Mouse (Mus musculus) stomach, postnatal 0 days (tissue): ENCODE results near the gene Mipol1. TPM values are rescaled to one million over a fixed set of nuclear protein-coding genes. Genes with fewer than 3 reads are reported as not detected.

Experiments
- ATAC-seq: fragments of 200-750 bp; cut with Nextera tagmentation; 2 replicates; pipeline ENCODE4 v1.8.0; 2017; ENCODE audit not compliant: low FRiP score, low TSS enrichment
- DNase-seq: peaks from one replicate; pipeline ENCODE4 v3.0.0-alpha.2; 2016; ENCODE audit warnings: low spot score
- H3K27ac ChIP-seq: fragments of 300-500 bp; sonication (generic); replicated peaks from 2 replicates; pipeline ENCODE4 v1.5.1; 2014; ENCODE audit warnings: mild to moderate bottlenecking, control low read depth
- H3K27me3 ChIP-seq: fragments of 300-500 bp; sonication (generic); 2 replicates; pipeline ENCODE4 v1.6.1; 2014; ENCODE audit warnings: low read length; ENCODE audit not compliant: control insufficient read depth, insufficient read depth
- H3K36me3 ChIP-seq: fragments of 300-500 bp; sonication (generic); 2 replicates; pipeline ENCODE4 v1.6.1; 2014; ENCODE audit warnings: low read length, mixed read lengths; ENCODE audit not compliant: control insufficient read depth, insufficient read depth
- H3K4me1 ChIP-seq: fragments of 300-500 bp; sonication (generic); replicated peaks from 2 replicates; pipeline ENCODE4 v1.6.1; 2014; ENCODE audit warnings: antibody characterized with exemption; ENCODE audit not compliant: control insufficient read depth, insufficient read depth
- H3K4me2 ChIP-seq: fragments of 300-500 bp; sonication (generic); replicated peaks from 2 replicates; pipeline ENCODE4 v1.6.1; 2014; ENCODE audit warnings: low read depth, mild to moderate bottlenecking, control low read depth, moderate library complexity
- H3K4me3 ChIP-seq: fragments of 300-500 bp; sonication (generic); 2 replicates; pipeline ENCODE4 v1.5.1; 2014; ENCODE audit warnings: low read depth, low read length, control low read depth
- H3K9ac ChIP-seq: fragments of 300-500 bp; sonication (generic); 2 replicates; pipeline ENCODE4 v1.6.1; 2014; ENCODE audit warnings: mild to moderate bottlenecking, low read length, control low read depth, mixed read lengths
- H3K9me3 ChIP-seq: fragments of 300-500 bp; sonication (generic); 2 replicates; pipeline ENCODE4 v1.6.1; 2016; ENCODE audit warnings: low read length; ENCODE audit not compliant: control insufficient read depth
- CTCF ChIP-seq: IDR thresholded peaks from 2 replicates; pipeline ENCODE4 v1.5.1; 2016; ENCODE audit warnings: antibody characterized with exemption, low read depth, mild to moderate bottlenecking, moderate library complexity
- EP300 ChIP-seq: optimal IDR thresholded peaks from 2 replicates; pipeline ENCODE3; 2016; ENCODE audit warnings: antibody characterized with exemption
- WGBS: fragments of 180-500 bp; shearing (Covaris S2); extraction: QIAGEN DNeasy Blood & Tissue Kit; methylation state at CpG from one replicate; pipeline ENCODE4 v1.1.7; 2014; 5-methylcytosine and 5-hydroxymethylcytosine counted together
- polyA plus RNA-seq: library from polyadenylated mRNA; unstranded; fragments of >200 nt; fragmentation: Nextera tagmentation; extraction: Ambion mirVana; gene quantifications from 2 replicates; pipeline ENCODE4 v1.2.1, GENCODE M21; 2015

The Mipol1 gene
- polyA plus RNA-seq, 1 experiment from 2014 or later, result 5.9 TPM

- Histone ChIP-seq H3K27ac (peak overlapping the region; percentile 92), H3K4me2 (peak overlapping the region; percentile 47), H3K4me3 (peak overlapping the region; percentile 10; the same call in 1 of the 2 replicates), H3K36me3 (no peaks in the 10 kb centered on the region), H3K4me1 (no peaks in the 10 kb centered on the region), H3K9ac (peak overlapping the region; percentile 35; the same call in 1 of the 2 replicates), H3K9me3 (no peaks in the 10 kb centered on the region), H3K27me3 (0 out of 2 replicates have a peak, but pooled peaks cover 2% of the 10 kb centered on the region)
- WGBS, result 6% methylated on average over 4 of the region's 6 CpGs
- ATAC-seq (no peak; the same call in 1 of the 2 replicates), DNase-seq (no peak)
- TF ChIP-seq CTCF (no peak), EP300 (no peak)
Observed at GRCm38 (mm10) chr12:57534517-57534878, 304.3 kb downstream of the Mipol1 start.

GRCm38 (mm10) chr12:57534879-57535611, 304.8 kb downstream of the Mipol1 start:
- Histone ChIP-seq H3K9ac (peak overlapping the region; percentile 55), H3K4me1 (no peaks in the 10 kb centered on the region), H3K36me3 (no peaks in the 10 kb centered on the region), H3K4me2 (peak overlapping the region; percentile 47), H3K27ac (peak overlapping the region; percentile 92), H3K4me3 (peak overlapping the region; percentile 10; the same call in 1 of the 2 replicates), H3K9me3 (no peaks in the 10 kb centered on the region), H3K27me3 (0 out of 2 replicates have a peak, but pooled peaks cover 2% of the 10 kb centered on the region)
- ATAC-seq (peak; percentile 80), DNase-seq (peak; percentile 88)
- 2% methylated on average over 39 of the region's 39 CpGs for WGBS
- TF ChIP-seq EP300 (no peak), CTCF (no peak)

GRCm38 (mm10) chr12:57536056-57536908, 306.1 kb downstream of the Mipol1 start:
- WGBS, result 3% methylated on average over 25 of the region's 25 CpGs
- peak; percentile 85 for ATAC-seq
- TF ChIP-seq CTCF (no peak), EP300 (no peak)
- Histone ChIP-seq H3K4me3 (peak overlapping the region; percentile 13), H3K27me3 (0 out of 2 replicates have a peak, but pooled peaks cover 2% of the 10 kb centered on the region), H3K4me2 (peak overlapping the region; percentile 47), H3K4me1 (no peaks in the 10 kb centered on the region), H3K36me3 (no peaks in the 10 kb centered on the region), H3K9ac (peak overlapping the region; percentile 50), H3K27ac (peak overlapping the region; percentile 92), H3K9me3 (no peaks in the 10 kb centered on the region)
- peak; percentile 88 for DNase-seq

GRCm38 (mm10) chr12:57536909-57537670, 306.9 kb downstream of the Mipol1 start:
- Histone ChIP-seq H3K9me3 (no peaks in the 10 kb centered on the region), H3K9ac (peak overlapping the region; percentile 50), H3K36me3 (no peaks in the 10 kb centered on the region), H3K27ac (peak overlapping the region; percentile 92), H3K27me3 (peaks cover 3% of the 10 kb centered on the region; the same call in 1 of the 2 replicates), H3K4me3 (no peak overlapping the region), H3K4me2 (peak overlapping the region; percentile 47), H3K4me1 (no peaks in the 10 kb centered on the region)
- ATAC-seq (no peak), DNase-seq (peak; percentile 64)
- 2% methylated on average over 11 of the region's 11 CpGs for WGBS
- TF ChIP-seq CTCF, result no peak
- no peak for TF ChIP-seq EP300

- Histone ChIP-seq H3K36me3 (no peaks in the 10 kb centered on the region; the same call in 1 of the 2 replicates), H3K9me3 (no peaks in the 10 kb centered on the region), H3K27ac (peak overlapping the region; percentile 92), H3K4me3 (peak overlapping the region; percentile 44), H3K9ac (peak overlapping the region; percentile 73), H3K27me3 (peaks cover 8% of the 10 kb centered on the region; the same call in 1 of the 2 replicates), H3K4me2 (peak overlapping the region; percentile 69), H3K4me1 (no peaks in the 10 kb centered on the region)
- no peak for TF ChIP-seq EP300
- TF ChIP-seq CTCF, result no peak
- ATAC-seq, result no peak
- no peak for DNase-seq
- 2% methylated on average over 21 of the region's 21 CpGs for WGBS
Observed at GRCm38 (mm10) chr12:57537791-57538587, 307.8 kb downstream of the Mipol1 start.
